Mouse (Mus musculus) embryonic fibroblast, embryonic 13.5 days (primary cell): ENCODE measurements around the gene Mal. TPM values are rescaled to one million over a fixed set of nuclear protein-coding genes. Genes with fewer than 3 reads are reported as not detected.

ENCODE experiments used
- H3K27ac ChIP-seq: 2 replicates; pipeline ENCODE4 v1.5.1; 2012; ENCODE audit warnings: low read length, control low read depth, inconsistent platforms; ENCODE audit not compliant: insufficient read depth
- H3K4me1 ChIP-seq: 2 replicates; pipeline ENCODE4 v1.6.1; 2011; ENCODE audit warnings: low read length; ENCODE audit not compliant: control insufficient read depth, insufficient read depth
- H3K4me3 ChIP-seq: 2 replicates; pipeline ENCODE4 v1.5.1; 2011; ENCODE audit warnings: mild to moderate bottlenecking, control low read depth, low read length; ENCODE audit not compliant: insufficient read depth
- CTCF ChIP-seq: IDR thresholded peaks from 2 replicates; pipeline ENCODE4 v1.5.1; 2011; ENCODE audit warnings: mild to moderate bottlenecking, control low read depth, low read length, moderate library complexity, borderline replicate concordance; ENCODE audit not compliant: insufficient read depth
- POLR2A ChIP-seq: IDR thresholded peaks from 2 replicates; pipeline ENCODE4 v1.6.1; 2011; ENCODE audit warnings: low read depth, mild to moderate bottlenecking, control low read depth, low read length, moderate library complexity
- polyA plus RNA-seq: library from polyadenylated mRNA; stranded (reverse); fragments of >200 nt; gene quantifications from 2 replicates; pipeline ENCODE4 v1.2.4, GENCODE M21; 2011; ENCODE audit warnings: low read depth; ENCODE audit not compliant: missing spikeins, insufficient read length

Gene Mal
- polyA plus RNA-seq, 1 experiment: not detected

GRCm38 (mm10) chr2:127590204-127590603 lies 66.3 kb downstream of the Mal start:
- Histone ChIP-seq H3K27ac (no peak overlapping the region), H3K4me3 (no peak overlapping the region), H3K4me1 (no peaks in the 10 kb centered on the region)
- TF ChIP-seq POLR2A (no peak), CTCF (no peak)

- TF ChIP-seq CTCF (no peak), POLR2A (no peak)
- H3K4me3 ChIP-seq: no peak overlapping the region
- H3K27ac ChIP-seq: no peak overlapping the region
- H3K4me1 ChIP-seq: no peaks in the 10 kb centered on the region
Measured at GRCm38 (mm10) chr2:127588897-127589296, 67.6 kb downstream of the Mal start.

- Histone ChIP-seq H3K4me3 (peak overlapping the region; percentile 93), H3K4me1 (no peaks in the 10 kb centered on the region), H3K27ac (no peak overlapping the region)
- no peak for TF ChIP-seq CTCF
- no peak for TF ChIP-seq POLR2A
Measured at GRCm38 (mm10) chr2:127587514-127587844, 69.0 kb downstream of the Mal start.

GRCm38 (mm10) chr2:127586694-127587513 lies 69.6 kb downstream of the Mal start, which contains the start of the genes Zfp661 and Mrps5:
Gene Zfp661 (minus strand): TSS chr2:127587094.
Gene Mrps5 (plus strand): TSS chr2:127587222.
- TF ChIP-seq POLR2A (peak; percentile 74), CTCF (no peak)
- H3K4me1 ChIP-seq: no peaks in the 10 kb centered on the region
- peak within 1 kb of the TSS; percentile 93 for H3K4me3 ChIP-seq
- peak within 1 kb of the TSS; percentile 55 for H3K27ac ChIP-seq

- H3K4me1 ChIP-seq: no peaks in the 10 kb centered on the region
- H3K27ac ChIP-seq: no peak overlapping the region
- peak overlapping the region; percentile 82 for H3K4me3 ChIP-seq
- TF ChIP-seq CTCF (no peak), POLR2A (peak; percentile 96)
Measured at GRCm38 (mm10) chr2:127584436-127584858, 72.0 kb downstream of the Mal start.

Other genes starting within 250 kb of the Mal start
- not detected in 2 replicates for gene Gpat2, start 231.5 kb downstream of the Mal start, polyA plus RNA-seq
- gene Fahd2a, start 212.1 kb downstream of the Mal start, polyA plus RNA-seq: 5.1 and 12.3 TPM in 2 replicates
- 2.1 and 2.2 TPM in 2 replicates for gene Kcnip3, start 134.6 kb downstream of the Mal start, polyA plus RNA-seq
- gene Prom2, start 115.2 kb downstream of the Mal start, polyA plus RNA-seq: not detected in 2 replicates
- 2.9 and 3.1 TPM in 2 replicates for gene Zfp661, start 69.6 kb downstream of the Mal start, polyA plus RNA-seq
- gene Mrps5, start 69.5 kb downstream of the Mal start, polyA plus RNA-seq: 57.6 and 70.3 TPM in 2 replicates
- not detected in 2 replicates for gene Mall, start 73.2 kb upstream of the Mal start, polyA plus RNA-seq
- gene Nphp1, start 132.2 kb upstream of the Mal start, polyA plus RNA-seq: 16.7 and 23.0 TPM in 2 replicates
- gene Mtln, start 135.8 kb upstream of the Mal start, polyA plus RNA-seq: 15.2 and 15.9 TPM in 2 replicates
- 33.6 and 62.4 TPM in 2 replicates for gene Bub1, start 175.2 kb upstream of the Mal start, polyA plus RNA-seq
- gene Acoxl, start 182.2 kb upstream of the Mal start, polyA plus RNA-seq: not detected in 2 replicates